Mouse (Mus musculus) adrenal gland, adult (tissue): ENCODE measurements around the gene Gm6205.
"Not testable (repeated sequence)": the region's sequence is repeated elsewhere in the genome, so short reads cannot be mapped to it uniquely, and the experiment has no call there.

Experiments used
- DNase-seq, 2 experiments: peaks; one replicate each; pipeline ENCODE4 v3.0.0; 2022 to 2023; ENCODE audit warnings: low spot score in 1 of 2; ENCODE audit not compliant: inconsistent age in 2 of 2

The Gm6205 gene

GRCm38 (mm10) chr5:94648082-94648481, at the start of gene Gm6205:
Gene Gm6205, plus strand, starts transcription at chr5:94648382.
- not testable (repeated sequence) for DNase-seq

- DNase-seq = not testable (repeated sequence)
These were observed 31.9 kb upstream of the Gm6205 start, which contains the start of gene Gm3147 for GRCm38 (mm10) chr5:94616242-94616641. Gene Gm3147, minus strand, starts transcription at chr5:94616342.

GRCm38 (mm10) chr5:94623679-94624078, 24.5 kb upstream of the Gm6205 start, which contains the start of gene Gm6509:
Gene Gm6509, plus strand, starts transcription at chr5:94623979.
- DNase-seq = not testable (repeated sequence)
